Mouse (Mus musculus): ENCODE measurements around the gene Bmpr1b. TPM values are rescaled to one million over a fixed set of nuclear protein-coding genes. Genes with fewer than 3 reads are reported as not detected.
"Not testable (repeated sequence)": the region's sequence is repeated elsewhere in the genome, so short reads cannot be mapped to it uniquely, and the experiment has no call there.

Bmpr1b gene
- 10 to 100 TPM; 14.2 to 14.5 TPM for total RNA-seq (2021)
- long read RNA-seq, experiment 1, full-length matches to known transcripts: 4 of 10 reads
- long read RNA-seq, experiment 1, partial matches to known transcripts: 1 of 10 reads
- long read RNA-seq, experiment 1, other reads (novel, unspliced or antisense): 5 of 10 reads
- long read RNA-seq, experiment 2, full-length matches to known transcripts: 3 of 6 reads
- long read RNA-seq, experiment 2, partial matches to known transcripts: 1 of 6 reads
- long read RNA-seq, experiment 2, other reads (novel, unspliced or antisense): 2 of 6 reads

DNA sequence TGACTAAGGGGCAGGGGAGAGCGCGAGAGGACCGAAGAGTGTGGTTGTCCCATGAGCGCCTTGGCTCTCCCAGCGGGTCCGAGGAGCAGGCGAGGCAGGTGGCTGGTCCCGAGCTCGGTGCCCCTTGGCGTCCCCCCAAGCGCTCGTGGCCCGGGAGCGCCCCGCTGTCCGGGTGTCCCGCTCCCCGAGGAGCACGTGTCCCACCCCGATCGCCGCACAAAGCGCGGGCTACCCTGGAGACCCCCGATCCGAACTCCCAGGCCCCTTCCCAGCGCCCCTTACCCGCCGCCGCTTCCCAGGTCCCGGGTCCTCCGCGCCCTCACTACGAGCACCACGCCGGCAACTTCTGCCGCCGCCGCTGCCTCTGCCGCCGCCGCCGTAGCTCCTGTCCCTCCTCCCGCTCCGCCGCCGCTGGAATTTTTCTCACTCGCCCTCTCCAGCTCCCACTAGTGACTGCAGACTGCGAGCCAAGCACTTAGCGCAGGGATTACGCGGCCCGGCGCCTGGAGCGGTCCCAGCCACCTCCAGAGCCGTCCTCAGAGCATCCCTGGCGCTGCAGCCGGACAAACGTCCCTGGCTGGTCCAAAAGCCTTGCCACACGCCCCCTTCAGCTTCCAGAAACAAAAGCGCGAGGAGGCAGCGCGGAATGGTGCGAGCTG lies at the start of gene Bmpr1b:
TSS of gene Bmpr1b (minus strand) at position 563 of the 659 bp plus-strand sequence.
- DNase-seq (ENCODE audit: low spot score in 2 of 2): peak; percentile 57 to 62

DNA sequence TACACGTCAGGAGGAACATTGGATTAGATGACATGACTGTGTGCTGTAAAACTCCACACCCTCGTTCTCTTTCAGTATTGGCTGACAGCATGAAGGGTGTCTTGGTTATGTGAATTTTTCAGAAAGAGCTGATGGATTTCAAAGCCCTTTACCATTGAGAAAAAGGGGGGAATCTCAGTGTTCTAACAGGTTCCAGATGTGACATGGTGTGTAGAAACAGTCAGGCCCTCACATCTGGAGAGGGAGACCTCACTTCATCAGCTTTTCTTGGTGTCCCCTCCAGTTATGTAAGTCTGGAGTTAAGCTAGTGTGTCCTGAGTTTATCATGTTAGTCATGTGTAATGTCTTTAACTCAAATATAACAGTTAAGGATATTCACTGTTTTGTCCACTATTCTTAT lies 43.6 kb upstream of the Bmpr1b start:
- DNase-seq (ENCODE audit: low spot score in 2 of 2): no peak

DNA sequence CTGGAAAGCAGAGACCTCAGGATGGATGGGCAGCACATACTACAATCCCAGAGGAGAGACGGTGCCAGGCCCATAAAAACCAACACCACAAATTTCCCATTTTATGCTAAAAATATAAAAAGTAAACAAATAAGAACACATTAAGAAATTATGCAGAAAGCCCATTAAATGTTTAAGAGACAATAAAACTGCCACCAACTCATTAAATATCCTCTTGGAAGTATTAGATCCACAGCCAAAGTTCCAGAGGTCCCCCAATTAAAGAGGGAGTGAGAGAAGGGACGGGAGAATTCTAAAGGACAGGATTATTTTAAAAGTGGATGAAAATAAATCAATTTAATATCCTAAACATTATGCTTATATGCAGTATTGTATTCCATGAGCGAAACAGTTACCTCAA lies 43.0 kb upstream of the Bmpr1b start:
- no peak for DNase-seq (ENCODE audit: low spot score in 2 of 2)

DNA sequence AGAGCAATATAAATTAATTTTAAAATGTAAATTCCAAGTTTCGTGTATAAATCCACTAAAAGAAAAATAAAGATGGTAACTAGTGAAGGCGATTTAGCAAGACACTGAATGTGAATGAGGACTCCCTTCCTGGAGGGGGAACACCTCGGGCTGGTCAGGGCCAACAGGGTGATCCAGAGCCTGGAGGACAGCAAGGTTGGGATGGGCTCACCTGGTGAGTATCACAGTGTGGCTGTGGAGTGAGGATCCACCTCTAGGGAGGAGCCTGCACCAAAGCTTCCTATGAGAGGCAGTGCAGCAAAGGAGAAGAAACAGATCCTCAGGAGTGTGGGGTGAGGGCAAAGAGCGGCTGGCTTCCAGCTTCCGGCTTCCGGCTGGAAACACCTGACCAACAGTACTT lies 40.8 kb upstream of the Bmpr1b start:
- DNase-seq (ENCODE audit: low spot score in 2 of 2): no peak

DNA sequence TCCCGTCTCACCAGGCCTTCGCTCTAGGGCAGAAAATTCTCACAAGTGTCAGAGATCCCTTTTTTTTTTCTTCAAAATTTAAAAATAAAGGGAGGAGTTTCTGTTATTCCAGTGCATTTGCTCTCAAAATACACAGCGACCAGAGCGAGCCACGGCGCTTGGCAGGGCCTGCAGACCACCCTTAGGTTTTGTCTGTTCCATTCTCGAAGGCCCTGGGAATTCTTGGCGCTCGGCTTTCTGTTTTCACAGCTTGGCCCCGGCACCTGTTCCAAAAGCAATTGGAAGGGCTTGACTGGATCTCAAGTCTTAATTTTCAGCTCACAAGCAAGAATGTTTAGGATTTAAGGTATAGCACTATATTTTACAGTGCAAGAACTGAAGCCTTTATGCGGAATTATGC lies 39.8 kb upstream of the Bmpr1b start:
- peak in 1 of 2 experiments; percentile 4 for DNase-seq (ENCODE audit: low spot score in 2 of 2)

DNA sequence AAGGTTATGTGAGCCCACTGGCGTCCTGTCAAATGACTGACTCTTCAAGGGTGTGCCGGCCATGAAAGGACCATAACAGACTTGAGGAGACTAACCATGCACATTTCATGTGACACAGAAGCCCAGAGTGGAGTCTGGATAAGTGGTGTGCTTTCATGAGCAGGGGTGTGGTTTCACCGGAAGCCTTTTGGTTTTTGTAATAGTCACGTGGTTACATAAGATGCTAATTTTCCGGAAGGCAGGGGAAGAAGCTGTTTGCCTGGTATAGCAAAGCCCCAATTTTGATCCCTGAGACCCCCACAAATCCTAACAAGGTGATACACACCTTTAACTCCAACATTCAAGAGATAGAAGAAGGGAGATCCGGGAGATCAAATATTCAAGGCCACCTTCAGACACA lies 38.3 kb upstream of the Bmpr1b start:
- DNase-seq (ENCODE audit: low spot score in 2 of 2): no peak

DNA sequence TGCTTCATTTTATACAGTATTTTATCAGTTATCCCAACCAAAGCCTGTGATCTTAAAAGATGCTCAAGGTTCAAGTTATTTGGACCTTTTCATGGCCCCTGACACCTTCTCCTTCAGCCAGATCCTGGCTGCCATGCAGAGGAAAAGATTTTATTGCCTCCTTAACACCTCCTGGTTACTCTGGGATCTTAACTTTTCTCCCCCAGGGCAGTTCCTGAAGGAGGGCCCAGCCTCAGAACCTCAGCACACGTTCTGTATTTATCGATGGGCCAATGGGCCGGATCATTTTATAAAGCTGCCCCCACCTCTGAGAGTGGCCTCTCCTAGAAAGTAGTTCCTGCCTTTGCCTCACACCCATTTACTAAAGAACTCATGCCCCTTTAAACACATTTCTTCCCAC lies 37.1 kb upstream of the Bmpr1b start:
- no peak for DNase-seq (ENCODE audit: low spot score in 2 of 2)

DNA sequence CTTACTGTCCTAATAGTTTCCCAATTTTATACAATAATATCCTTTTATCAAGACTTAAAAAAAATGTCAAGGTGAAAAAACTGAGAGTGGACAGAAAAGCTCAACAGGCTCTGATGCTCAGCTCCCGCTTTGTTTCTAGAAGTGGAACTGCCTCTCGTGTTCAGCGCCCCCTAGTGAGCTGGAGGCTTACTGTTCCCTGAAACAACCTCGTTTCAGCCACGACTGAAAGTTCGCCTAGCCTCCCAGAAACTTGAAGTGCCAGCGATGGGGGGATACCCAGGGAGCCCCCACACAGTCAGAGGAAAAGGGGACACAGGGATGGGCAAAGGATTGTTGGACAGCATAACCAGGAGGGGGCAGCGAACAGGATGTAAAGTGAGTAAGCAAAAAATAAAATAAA lies 26.9 kb upstream of the Bmpr1b start:
- DNase-seq (ENCODE audit: low spot score in 2 of 2): no peak

DNA sequence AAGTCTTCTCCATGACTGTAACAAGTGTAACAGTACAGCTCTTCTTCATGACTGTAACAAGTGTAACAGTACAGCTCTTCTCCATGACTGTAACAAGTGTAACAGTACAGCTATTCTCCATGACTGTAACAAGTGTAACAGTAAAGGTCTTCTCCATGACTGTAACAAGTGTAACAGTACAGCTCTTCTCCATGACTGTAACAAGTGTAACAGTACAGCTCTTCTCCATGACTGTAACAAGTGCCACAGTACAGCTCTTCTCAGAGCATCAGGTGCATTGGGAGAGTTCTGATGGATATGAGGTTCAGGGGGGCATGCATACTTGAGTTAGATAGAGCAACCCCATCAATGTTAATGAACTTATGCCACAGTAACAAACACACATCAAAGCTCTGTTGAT lies 22.4 kb upstream of the Bmpr1b start:
- not testable (repeated sequence) for DNase-seq (ENCODE audit: low spot score in 2 of 2)

DNA sequence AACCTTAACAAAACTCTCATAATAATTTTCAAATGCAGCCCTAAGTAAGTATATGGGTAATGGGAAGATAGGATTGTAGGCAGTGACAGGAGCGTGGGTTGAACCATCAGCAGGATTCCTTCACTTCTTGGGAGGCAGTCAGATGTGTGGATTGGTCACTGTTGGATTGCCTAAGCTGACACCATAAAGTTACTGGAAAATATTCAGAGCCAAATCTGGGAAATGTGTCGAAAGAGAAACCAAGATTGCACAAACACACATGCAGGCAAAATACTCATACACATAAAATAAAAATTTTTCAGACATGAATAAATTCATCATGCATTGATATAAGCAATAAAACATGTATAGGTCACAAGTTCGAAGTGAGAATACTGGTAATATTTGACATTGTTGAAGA lies 17.3 kb upstream of the Bmpr1b start:
- DNase-seq (ENCODE audit: low spot score in 2 of 2): no peak

DNA sequence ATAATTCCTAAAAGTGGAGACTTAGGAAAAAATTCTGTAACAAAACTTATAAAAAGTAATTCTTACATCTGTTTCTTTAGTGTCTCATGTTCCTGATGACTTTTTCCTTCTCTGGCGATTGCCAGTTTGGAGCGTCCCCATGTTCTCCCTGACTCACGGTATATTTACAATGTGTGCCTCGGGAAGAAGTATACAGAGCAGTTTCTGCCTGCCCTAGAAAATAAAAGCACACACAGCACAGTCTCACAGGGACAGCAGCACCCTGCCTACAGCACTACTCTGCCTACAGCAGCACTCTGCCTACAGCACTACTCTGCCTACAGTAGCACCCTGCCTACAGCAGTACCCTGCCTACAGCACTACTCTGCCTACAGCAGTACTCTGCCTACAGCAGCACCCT lies 4.8 kb upstream of the Bmpr1b start:
- DNase-seq (ENCODE audit: low spot score in 2 of 2): no peak

DNA sequence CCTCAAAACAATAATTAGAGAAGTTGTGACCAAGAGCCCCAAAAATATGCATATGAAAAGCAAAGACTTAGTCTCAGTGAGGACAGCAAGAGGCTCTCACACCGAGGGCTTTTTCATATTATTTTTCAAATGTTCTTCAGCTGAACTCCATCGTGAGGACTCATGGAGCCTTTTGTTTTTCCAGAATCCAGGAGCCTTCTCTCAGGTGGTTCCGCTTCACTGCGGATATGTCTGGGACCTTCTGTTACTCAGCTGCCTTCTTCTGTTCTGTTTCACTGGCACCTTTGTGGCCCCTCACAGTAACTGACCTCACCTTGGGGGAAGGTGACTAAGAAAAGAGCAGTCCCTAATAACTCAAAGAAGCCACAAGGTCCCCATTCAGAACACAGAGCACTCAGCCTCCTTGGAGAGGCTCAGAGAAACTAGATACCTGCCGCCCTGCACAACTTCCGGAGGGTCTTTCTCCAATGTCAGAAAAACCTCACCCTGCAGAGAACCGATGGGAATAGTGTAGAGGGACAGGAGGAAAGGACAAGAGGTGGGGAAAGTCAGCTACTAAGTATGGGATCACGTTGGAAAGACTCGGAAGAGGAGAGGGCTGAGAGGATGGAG lies 868 bp downstream of the Bmpr1b start:
- no peak for DNase-seq (ENCODE audit: low spot score in 2 of 2)

DNA sequence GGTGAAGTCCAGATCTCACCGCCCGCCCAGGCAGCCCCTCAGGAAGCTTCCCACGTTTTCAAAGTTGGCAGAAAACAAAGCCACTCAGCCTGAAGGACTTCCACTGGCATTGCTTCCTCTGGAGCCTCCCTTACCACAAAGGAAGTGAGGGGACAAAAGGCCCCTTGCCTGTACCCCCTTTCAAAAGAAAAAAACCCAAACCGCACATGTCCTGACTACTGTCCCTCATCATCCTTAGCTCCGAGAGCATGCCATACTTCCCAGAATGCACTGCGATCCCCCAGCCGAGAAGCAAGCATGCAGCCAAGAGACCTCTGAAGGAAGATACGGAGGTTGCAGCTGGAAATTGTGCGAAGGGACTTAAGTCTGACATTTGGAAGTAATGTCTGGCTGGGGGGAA lies 4.2 kb downstream of the Bmpr1b start:
- no peak for DNase-seq (ENCODE audit: low spot score in 2 of 2)

DNA sequence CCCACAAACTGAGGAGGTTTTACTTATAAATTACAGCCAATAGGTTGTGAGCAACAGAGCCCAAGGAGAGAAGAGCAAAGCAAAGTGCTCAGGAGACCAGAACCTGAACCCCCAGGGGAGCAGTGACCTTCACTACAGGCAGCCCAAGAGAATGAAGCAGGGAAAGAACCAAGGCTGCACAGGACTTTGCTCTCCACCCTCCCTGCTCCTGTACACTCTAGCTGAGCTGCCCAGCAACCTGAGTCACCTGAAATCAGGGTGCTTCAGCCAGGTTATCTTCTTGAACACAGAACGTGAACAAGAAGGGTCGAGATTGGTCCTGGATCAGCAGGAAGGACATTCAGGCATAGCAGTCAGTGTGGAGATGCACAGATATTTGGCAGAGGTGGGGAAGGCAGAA lies 5.3 kb downstream of the Bmpr1b start:
- DNase-seq (ENCODE audit: low spot score in 2 of 2): no peak

DNA sequence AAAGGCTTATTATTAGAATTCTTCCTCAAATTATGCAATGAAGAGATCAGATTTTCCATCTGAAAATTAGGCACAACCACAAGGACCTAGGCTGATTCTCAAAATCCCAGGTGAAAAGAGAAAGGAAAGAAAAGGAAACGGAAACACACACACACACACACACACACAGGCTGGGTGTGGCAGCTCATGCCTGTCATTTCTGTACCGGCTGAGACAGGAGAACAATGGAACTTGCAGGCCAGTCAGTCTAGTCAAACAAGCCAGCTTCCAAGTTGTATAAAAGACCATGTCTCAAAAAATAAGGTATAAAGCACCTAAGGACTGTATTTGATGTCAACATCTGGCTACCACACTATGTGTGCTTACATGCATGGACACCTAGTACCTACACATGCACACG lies 7.8 kb downstream of the Bmpr1b start:
- no peak for DNase-seq (ENCODE audit: low spot score in 2 of 2)

DNA sequence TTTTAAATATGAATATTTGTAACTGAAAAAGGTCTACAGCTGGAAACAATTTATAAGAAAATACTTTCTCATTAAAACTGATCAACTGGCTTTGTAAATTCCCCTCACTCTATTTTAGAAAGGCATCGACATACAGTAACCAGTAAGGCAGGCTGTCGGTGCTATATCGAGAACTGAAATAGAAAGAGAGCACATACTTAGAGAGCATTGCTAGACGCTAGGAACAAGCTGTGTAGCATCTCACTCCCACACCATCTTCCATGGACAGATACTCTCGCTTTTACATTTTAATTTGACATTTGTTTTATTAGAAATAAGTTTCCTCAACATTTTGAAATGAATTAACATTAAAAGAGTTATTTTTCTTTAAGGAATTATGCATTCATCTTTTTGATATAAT lies 17.2 kb downstream of the Bmpr1b start:
- no peak for DNase-seq (ENCODE audit: low spot score in 2 of 2)

DNA sequence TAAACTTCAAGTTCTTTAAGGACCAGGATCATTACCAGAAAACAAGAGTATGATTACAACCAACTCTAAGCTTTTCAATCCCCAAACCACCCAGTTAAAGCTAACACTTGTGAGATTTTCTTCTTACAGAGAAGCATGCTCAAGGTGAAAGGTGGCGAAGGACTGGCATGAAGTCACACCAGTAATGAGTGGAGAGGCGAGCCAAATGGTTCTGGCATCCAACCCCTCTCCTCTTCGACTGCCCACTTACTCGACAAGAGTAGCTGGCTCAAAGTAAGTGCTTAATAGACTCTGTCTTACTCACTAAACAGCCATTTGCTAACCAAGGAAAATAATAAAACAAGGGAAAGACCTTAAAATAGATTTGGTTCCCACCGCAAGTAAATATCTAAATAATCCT lies 30.4 kb downstream of the Bmpr1b start:
- DNase-seq (ENCODE audit: low spot score in 2 of 2): peak in 1 of 2 experiments; percentile 13

DNA sequence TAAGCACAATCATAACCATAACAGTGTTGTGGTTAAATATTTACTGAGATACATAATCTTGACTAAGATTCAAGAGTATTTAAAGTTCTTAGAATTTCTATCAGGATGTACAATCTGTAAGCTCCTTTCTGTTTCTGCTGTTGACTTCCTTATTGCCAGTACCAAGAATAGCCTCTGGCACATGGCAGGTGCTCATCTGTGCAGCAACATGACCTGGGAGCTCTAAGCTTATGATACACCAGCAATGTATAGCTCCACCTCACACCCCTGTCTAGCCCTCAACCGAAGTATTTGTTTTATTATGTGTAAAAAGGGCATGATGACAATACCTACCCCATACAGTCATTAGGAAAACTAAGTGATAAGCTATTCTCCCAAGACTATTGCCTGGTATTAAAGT lies 42.8 kb downstream of the Bmpr1b start:
- DNase-seq (ENCODE audit: low spot score in 2 of 2): no peak

DNA sequence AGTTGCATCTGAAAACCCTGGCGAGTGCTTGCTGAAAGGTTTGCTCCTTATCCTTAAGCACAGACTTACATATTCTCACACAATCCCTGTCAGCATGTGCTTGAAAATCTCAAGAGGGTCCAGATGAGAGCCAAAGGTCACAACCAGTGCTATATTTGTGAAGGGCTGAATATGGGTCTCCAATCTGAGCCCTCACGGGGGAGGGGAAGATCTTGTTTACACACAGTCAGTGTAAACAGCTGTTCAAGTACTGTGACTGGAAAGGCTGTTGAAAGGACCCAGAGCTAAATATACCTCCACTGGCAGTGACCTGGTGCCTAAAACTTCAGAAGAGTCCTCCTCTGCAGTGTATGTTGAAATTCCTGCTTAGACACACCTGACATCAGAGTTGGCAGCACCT lies 43.7 kb downstream of the Bmpr1b start:
- DNase-seq (ENCODE audit: low spot score in 2 of 2): no peak

DNA sequence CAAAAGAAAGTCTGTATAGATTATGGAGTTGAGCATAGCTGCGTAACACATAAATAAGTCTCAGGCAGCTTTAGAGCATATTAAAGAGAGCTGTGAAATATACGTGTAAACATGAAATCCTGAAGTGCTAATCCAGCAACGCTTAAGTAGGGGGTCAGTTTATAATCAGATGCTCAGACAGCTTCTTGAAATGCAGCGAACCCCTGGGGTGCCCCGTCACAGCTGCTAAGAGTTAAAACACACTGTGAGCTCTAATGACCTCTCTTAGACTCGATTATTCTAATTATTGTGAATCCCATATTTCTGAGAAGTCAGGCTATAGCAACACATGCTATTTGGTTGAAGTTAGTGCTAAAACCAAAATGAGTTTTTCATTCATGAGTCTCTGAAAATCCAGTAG lies 45.0 kb downstream of the Bmpr1b start:
- DNase-seq (ENCODE audit: low spot score in 2 of 2): no peak

DNA sequence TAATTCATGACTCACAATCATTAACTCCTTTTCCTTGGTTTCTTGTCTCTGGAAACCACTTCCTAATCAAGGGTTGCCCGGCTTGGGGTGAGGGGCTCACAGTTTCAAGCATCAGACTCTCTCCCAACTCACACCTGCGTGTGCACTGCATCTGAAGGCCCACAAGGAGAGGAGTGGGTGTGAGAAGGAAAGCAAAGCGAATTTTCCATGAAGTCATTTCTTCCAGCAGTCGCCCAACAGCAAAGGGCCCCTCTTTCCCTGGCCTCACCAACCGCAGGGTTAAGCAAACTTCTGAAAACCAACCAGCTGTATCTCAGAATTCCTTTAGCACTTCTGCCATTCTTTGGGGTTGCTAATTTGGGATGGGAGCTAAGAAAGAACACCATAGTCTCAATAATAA lies 46.8 kb downstream of the Bmpr1b start:
- DNase-seq (ENCODE audit: low spot score in 2 of 2): no peak

DNA sequence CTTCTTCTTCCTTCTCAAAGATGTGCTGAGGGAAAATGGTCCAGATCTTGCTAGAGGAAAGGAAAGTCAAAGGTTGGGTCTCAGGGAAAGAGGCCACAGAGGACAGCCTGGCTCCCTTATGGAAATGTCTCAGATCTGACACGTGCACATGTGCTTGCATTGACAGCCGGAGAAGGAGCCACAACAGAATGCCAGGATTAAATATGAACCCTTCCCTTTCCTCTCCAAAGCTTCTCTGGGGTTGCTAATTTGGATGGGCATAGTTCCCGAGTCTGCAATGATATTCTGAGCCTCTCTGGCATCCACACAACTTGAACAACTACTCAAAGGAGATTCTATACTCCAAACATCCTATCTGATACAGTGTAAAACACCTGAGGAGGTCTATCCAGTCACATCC lies 48.4 kb downstream of the Bmpr1b start:
- no peak for DNase-seq (ENCODE audit: low spot score in 2 of 2)

Data from layer of hippocampus, postnatal 14 days (tissue).